Mouse (Mus musculus): ENCODE measurements around the gene Itga3. TPM values are rescaled to one million over a fixed set of nuclear protein-coding genes. Genes with fewer than 3 reads are reported as not detected.

Gene Itga3
- polyA plus RNA-seq, 1 experiment, result 0.01 TPM

DNA sequence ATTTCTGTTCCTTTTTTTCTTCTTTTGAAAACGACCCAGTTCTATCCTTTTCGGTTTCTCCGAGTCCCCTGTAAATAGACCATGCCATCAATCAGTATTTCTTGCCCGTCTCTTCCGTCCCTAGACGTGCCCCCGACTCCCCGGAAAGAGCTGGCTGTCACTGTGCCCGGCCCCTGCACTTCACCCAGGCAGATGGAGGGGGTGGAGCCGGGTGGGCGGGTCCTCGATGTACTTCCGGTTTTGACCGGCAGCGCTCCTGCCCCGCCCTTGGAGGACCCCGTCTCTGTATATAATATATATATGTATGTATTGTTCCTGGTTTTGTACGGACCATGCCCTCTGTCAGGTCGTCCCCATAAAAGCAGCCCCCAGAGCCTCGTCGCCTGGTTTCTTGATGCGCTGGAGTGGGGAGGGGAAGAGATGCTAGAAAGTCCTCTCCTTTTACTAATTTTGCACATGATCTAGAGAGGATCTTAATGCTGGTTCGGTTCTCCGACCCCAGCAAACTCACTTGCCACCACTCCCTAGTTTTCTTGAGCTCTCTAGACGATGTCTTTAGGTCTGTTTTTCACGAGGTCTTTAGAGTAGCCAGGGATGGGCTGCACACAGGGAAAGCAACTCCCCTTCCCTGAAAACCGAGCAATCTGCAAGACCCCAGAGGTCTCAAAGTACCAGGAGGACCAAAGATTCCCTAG, 69.9 kb downstream of the Itga3 start:
- Histone ChIP-seq H3K27me3 (ENCODE audit: control insufficient read depth) (peaks cover 4% of the 10 kb centered on the region; the same call in 1 of the 2 replicates), H3K4me1 (ENCODE audit: control insufficient read depth) (peaks cover 84% of the 10 kb centered on the region), H3K36me3 (ENCODE audit: control insufficient read depth) (peaks cover 67% of the 10 kb centered on the region), H3K4me3 (replicated peaks) (peak overlapping the region; percentile 61), H3K9me3 (ENCODE audit: control insufficient read depth, low read length) (no peaks in the 10 kb centered on the region)
- no peak for TF ChIP-seq TAL1 (IDR thresholded peaks at IDR 0.05; ENCODE audit: low read length)
- no peak for TF ChIP-seq GATA1 (IDR thresholded peaks at IDR 0.05; ENCODE audit: low read length)

DNA sequence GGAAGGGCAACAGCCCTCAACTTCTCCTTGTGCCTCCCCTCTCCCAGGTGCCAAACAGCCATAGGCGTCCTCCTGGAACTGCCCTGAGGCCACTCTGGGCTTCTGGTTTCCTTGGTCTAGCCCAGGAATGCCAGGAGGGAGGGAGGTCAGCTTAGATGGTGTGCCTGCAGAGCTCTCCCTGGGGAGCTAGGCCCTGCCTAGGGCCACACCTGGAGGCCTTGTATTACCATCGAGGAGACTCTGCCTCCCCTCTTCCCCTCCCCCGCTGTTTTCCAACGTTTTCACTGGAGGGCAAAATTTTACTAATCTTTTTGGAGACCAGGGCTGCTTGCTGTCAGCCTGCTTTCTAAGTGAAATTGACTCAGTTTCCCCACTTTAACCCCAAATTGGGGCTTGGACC, 70.6 kb downstream of the Itga3 start:
- Histone ChIP-seq H3K36me3 (ENCODE audit: control insufficient read depth) (peaks cover 68% of the 10 kb centered on the region), H3K9me3 (ENCODE audit: control insufficient read depth, low read length) (no peaks in the 10 kb centered on the region)
- TF ChIP-seq TAL1 (IDR thresholded peaks at IDR 0.05; ENCODE audit: low read length) (no peak), GATA1 (IDR thresholded peaks at IDR 0.05; ENCODE audit: low read length) (no peak)

DNA sequence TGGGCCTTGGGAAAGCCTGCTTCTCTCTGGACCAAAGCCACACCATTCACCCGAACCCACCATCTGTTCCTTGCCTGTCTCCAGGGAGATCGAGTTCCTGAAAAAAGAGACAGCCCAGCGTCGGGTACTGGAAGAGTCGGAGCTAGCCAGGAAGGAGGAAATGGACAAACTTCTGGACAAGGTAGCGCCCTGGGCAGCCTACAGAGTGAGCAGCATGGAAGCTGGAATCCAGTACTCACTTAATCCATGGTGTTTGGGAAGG, 71.7 kb downstream of the Itga3 start:
- no peak overlapping the region for H3K4me3 ChIP-seq (replicated peaks)
- peaks cover 98% of the 10 kb centered on the region for H3K4me1 ChIP-seq (ENCODE audit: control insufficient read depth)
- no peaks in the 10 kb centered on the region for H3K27me3 ChIP-seq (ENCODE audit: control insufficient read depth)
- no peaks in the 10 kb centered on the region for H3K9me3 ChIP-seq (ENCODE audit: control insufficient read depth, low read length)
- H3K36me3 ChIP-seq (ENCODE audit: control insufficient read depth), result peaks cover 74% of the 10 kb centered on the region
- TF ChIP-seq TAL1 (IDR thresholded peaks at IDR 0.05; ENCODE audit: low read length), result no peak
- TF ChIP-seq GATA1 (IDR thresholded peaks at IDR 0.05; ENCODE audit: low read length), result no peak

More for the DNA sequence above, 70.6 kb downstream of the Itga3 start:
- H3K4me3 ChIP-seq (replicated peaks), result peak overlapping the region; percentile 61
- H3K4me1 ChIP-seq (ENCODE audit: control insufficient read depth), result peaks cover 86% of the 10 kb centered on the region
- H3K27me3 ChIP-seq (ENCODE audit: control insufficient read depth), result peaks cover 4% of the 10 kb centered on the region; the same call in 1 of the 2 replicates

- Histone ChIP-seq H3K4me1 (ENCODE audit: control insufficient read depth) (peaks cover 100% of the 10 kb centered on the region), H3K9me3 (ENCODE audit: control insufficient read depth, low read length) (no peaks in the 10 kb centered on the region), H3K27me3 (ENCODE audit: control insufficient read depth) (no peaks in the 10 kb centered on the region), H3K4me3 (replicated peaks) (no peak overlapping the region), H3K36me3 (ENCODE audit: control insufficient read depth) (peaks cover 79% of the 10 kb centered on the region)
- TF ChIP-seq GATA1 (IDR thresholded peaks at IDR 0.05; ENCODE audit: low read length) (no peak), TAL1 (IDR thresholded peaks at IDR 0.05; ENCODE audit: low read length) (no peak)
Observed at GRCm38 (mm10) chr11:95004136-95004936, 72.3 kb downstream of the Itga3 start.

DNA sequence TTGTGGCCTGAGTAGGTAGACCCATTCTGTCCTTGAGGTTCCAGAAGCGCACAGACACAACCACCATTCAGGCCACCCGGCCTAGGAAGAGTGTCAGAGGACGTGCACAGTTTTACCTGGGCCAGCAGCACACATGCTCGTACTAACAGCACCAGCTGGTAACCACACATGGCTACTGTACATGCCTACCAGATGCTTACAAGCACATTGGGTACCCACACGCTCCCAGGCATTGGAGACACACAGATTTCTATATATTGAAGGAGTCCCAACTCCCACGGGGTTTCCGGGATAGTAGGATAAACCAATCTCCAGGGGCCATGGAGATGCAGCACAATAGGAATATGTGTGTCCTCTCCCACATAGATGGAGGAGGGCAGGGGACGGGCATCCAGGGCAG, 73.9 kb downstream of the Itga3 start:
- Histone ChIP-seq H3K27me3 (ENCODE audit: control insufficient read depth) (no peaks in the 10 kb centered on the region), H3K9me3 (ENCODE audit: control insufficient read depth, low read length) (no peaks in the 10 kb centered on the region), H3K36me3 (ENCODE audit: control insufficient read depth) (peaks cover 90% of the 10 kb centered on the region), H3K4me3 (replicated peaks) (no peak overlapping the region), H3K4me1 (ENCODE audit: control insufficient read depth) (peaks cover 100% of the 10 kb centered on the region)
- TF ChIP-seq GATA1 (IDR thresholded peaks at IDR 0.05; ENCODE audit: low read length) (no peak), TAL1 (IDR thresholded peaks at IDR 0.05; ENCODE audit: low read length) (no peak)

- Histone ChIP-seq H3K27me3 (ENCODE audit: control insufficient read depth) (no peaks in the 10 kb centered on the region), H3K4me3 (replicated peaks) (no peak overlapping the region), H3K36me3 (ENCODE audit: control insufficient read depth) (peaks cover 94% of the 10 kb centered on the region), H3K9me3 (ENCODE audit: control insufficient read depth, low read length) (no peaks in the 10 kb centered on the region), H3K4me1 (ENCODE audit: control insufficient read depth) (peaks cover 100% of the 10 kb centered on the region)
- no peak for TF ChIP-seq TAL1 (IDR thresholded peaks at IDR 0.05; ENCODE audit: low read length)
- TF ChIP-seq GATA1 (IDR thresholded peaks at IDR 0.05; ENCODE audit: low read length), result no peak
Observed at GRCm38 (mm10) chr11:95001584-95002347, 74.8 kb downstream of the Itga3 start.

DNA sequence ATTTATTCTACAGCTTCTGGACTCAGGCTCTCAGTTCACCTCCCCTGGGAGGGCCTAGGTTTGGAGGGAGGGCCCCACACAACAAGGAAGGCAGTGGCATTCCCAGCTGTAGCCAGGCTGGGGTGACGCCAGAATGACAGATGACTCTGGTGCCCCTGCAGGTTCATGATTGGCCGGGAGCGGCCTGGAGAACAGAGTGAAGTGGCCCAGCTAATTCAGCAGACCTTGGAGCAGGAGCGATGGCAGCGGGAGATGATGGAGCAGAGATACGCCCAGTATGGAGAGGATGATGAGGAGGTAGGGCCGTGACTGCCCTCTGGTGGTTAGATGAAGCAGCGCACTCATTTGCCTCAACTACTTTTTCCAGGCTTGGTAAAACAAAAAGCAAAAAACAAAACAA, 75.5 kb downstream of the Itga3 start:
- H3K4me3 ChIP-seq (replicated peaks), result peak overlapping the region; percentile 40
- H3K4me1 ChIP-seq (ENCODE audit: control insufficient read depth), result peaks cover 100% of the 10 kb centered on the region

GRCm38 (mm10) chr11:95000548-95000947, 76.1 kb downstream of the Itga3 start:
- H3K36me3 ChIP-seq (ENCODE audit: control insufficient read depth), result peaks cover 100% of the 10 kb centered on the region
- no peaks in the 10 kb centered on the region for H3K27me3 ChIP-seq (ENCODE audit: control insufficient read depth)
- H3K4me3 ChIP-seq (replicated peaks), result peak overlapping the region; percentile 40
- TF ChIP-seq TAL1 (IDR thresholded peaks at IDR 0.05; ENCODE audit: low read length) (no peak), GATA1 (IDR thresholded peaks at IDR 0.05; ENCODE audit: low read length) (no peak)
- no peaks in the 10 kb centered on the region for H3K9me3 ChIP-seq (ENCODE audit: control insufficient read depth, low read length)
- H3K4me1 ChIP-seq (ENCODE audit: control insufficient read depth), result peaks cover 100% of the 10 kb centered on the region

More for the DNA sequence above, 75.5 kb downstream of the Itga3 start:
- no peaks in the 10 kb centered on the region for H3K9me3 ChIP-seq (ENCODE audit: control insufficient read depth, low read length)
- no peaks in the 10 kb centered on the region for H3K27me3 ChIP-seq (ENCODE audit: control insufficient read depth)
- TF ChIP-seq GATA1 (IDR thresholded peaks at IDR 0.05; ENCODE audit: low read length), result peak; percentile 94
- TF ChIP-seq TAL1 (IDR thresholded peaks at IDR 0.05; ENCODE audit: low read length), result no peak
- H3K36me3 ChIP-seq (ENCODE audit: control insufficient read depth), result peaks cover 100% of the 10 kb centered on the region

- H3K36me3 ChIP-seq (ENCODE audit: control insufficient read depth), result peaks cover 100% of the 10 kb centered on the region
Observed at GRCm38 (mm10) chr11:95000128-95000527, 76.5 kb downstream of the Itga3 start.

More at GRCm38 (mm10) chr11:95000128-95000527, 76.5 kb downstream of the Itga3 start:
- H3K9me3 ChIP-seq (ENCODE audit: control insufficient read depth, low read length), result no peaks in the 10 kb centered on the region
- no peaks in the 10 kb centered on the region for H3K27me3 ChIP-seq (ENCODE audit: control insufficient read depth)
- peaks cover 100% of the 10 kb centered on the region for H3K4me1 ChIP-seq (ENCODE audit: control insufficient read depth)
- no peak overlapping the region for H3K4me3 ChIP-seq (replicated peaks)
- TF ChIP-seq GATA1 (IDR thresholded peaks at IDR 0.05; ENCODE audit: low read length) (no peak), TAL1 (IDR thresholded peaks at IDR 0.05; ENCODE audit: low read length) (no peak)
